Mouse (Mus musculus) hematopoietic multipotent progenitor cell, adult 10-12 weeks (in vitro differentiated cells): ENCODE results near the gene Vmn1r158. TPM values are rescaled to one million over a fixed set of nuclear protein-coding genes. Genes with fewer than 3 reads are reported as not detected.

Experiments
- polyA plus RNA-seq: library from polyadenylated mRNA; stranded (reverse); fragments of >175 nt; gene quantifications from 2 replicates; pipeline ENCODE4 v1.2.3, GENCODE M21; 2012; ENCODE audit warnings: low replicate concordance

Vmn1r158 gene
- polyA plus RNA-seq = not detected in 2 replicates

DNA sequence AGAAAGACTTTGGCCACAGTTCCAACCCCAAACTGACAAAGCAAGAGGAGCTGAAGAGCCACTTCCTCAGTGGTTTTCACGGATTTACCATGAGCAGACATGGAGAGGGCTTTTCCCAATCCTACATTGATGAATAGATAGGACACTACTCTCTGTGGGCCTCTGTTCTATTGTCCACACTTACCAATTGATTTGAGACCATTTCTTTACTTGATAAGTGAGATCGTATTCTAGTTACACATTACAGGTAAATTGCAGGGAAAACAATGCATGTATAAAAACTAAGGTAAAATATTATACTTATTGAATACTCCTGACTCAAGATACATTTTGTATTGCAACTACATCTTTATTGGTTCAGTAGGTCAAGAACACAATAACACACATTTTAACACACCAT, at the start of gene Vmn1r158:
TSS of gene Vmn1r158 (minus strand) at position 101 of the 400 bp plus-strand sequence.

DNA sequence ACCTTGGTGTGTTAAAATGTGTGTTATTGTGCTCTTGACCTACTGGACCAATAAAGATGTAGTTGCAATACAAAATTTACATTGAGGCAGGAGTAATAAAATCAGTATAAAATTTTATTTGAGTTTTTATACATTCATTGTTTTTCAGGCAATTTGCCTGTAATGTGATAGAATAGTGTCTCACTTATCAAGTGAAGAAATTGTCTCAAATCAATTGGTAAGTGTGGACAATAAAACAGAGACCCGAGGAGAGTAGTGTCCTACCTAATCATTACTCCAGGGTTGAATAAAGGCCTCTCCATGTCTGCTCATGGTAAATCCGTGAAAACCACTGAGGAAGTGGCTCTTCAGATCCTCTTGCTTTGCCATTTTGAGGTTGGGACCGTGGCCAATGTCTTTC, 29.2 kb downstream of the Vmn1r158 start, which contains the start of gene Vmn1r157:
TSS of gene Vmn1r157 (plus strand) at position 301 of the 400 bp plus-strand sequence.

Other genes with a start within 250 kb of the Vmn1r158 start
- gene Gm4201, start 225.4 kb downstream of the Vmn1r158 start, polyA plus RNA-seq = not detected in 2 replicates
- gene Gm4565, start 202.7 kb downstream of the Vmn1r158 start, polyA plus RNA-seq = not detected in 2 replicates
- not detected in 2 replicates for gene Vmn1r155, start 132.8 kb downstream of the Vmn1r158 start, polyA plus RNA-seq
- gene Gm8693, start 98.5 kb downstream of the Vmn1r158 start, polyA plus RNA-seq = not detected in 2 replicates
- not detected in 2 replicates for gene Gm4567, start 71.1 kb downstream of the Vmn1r158 start, polyA plus RNA-seq
- gene Vmn1r157, start 29.1 kb downstream of the Vmn1r158 start, polyA plus RNA-seq = not detected in 2 replicates
- not detected in 2 replicates for gene Vmn1r159, start 52.8 kb upstream of the Vmn1r158 start, polyA plus RNA-seq
- not detected in 2 replicates for gene Vmn1r160, start 80.4 kb upstream of the Vmn1r158 start, polyA plus RNA-seq
- not detected in 2 replicates for gene Gm4214, start 193.9 kb upstream of the Vmn1r158 start, polyA plus RNA-seq
- gene Gm4216, start 229.1 kb upstream of the Vmn1r158 start, polyA plus RNA-seq = not detected in 2 replicates